Mouse (Mus musculus) CD4-positive, CD25-positive, alpha-beta regulatory T cell, adult 2 months (primary cell): ENCODE results near the gene Timmdc1.
A peak's percentile ranks its signal among the peaks of the same experiment; 100 is the strongest.

Experiments
- DNase-seq: peaks from one replicate; pipeline ENCODE4 v3.0.0-alpha.2; 2012; ENCODE audit warnings: low read depth, low spot score

The Timmdc1 gene

DNA sequence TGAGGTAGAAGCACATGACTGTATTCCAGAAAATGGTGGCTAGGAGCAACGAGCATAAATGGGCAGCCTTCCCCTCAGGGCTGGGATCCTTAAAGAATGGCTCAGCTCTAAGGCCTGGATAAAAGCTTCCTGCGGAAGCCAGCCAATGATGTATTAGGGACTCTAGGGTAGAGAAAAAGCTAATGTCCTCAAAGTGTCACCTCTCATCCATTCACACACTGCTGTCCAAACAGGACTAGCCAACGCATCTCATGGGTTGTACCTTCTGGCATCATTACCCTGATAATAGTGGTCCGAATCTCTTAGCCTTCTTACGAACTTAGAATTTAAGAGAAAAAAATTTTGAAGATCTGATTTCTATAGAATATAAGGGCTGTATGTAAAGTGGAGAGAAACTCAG, 59.2 kb downstream of the Timmdc1 start:
- no peak for DNase-seq

- no peak for DNase-seq
Observed at GRCm38 (mm10) chr16:38462161-38462560, 60.3 kb downstream of the Timmdc1 start.

DNA sequence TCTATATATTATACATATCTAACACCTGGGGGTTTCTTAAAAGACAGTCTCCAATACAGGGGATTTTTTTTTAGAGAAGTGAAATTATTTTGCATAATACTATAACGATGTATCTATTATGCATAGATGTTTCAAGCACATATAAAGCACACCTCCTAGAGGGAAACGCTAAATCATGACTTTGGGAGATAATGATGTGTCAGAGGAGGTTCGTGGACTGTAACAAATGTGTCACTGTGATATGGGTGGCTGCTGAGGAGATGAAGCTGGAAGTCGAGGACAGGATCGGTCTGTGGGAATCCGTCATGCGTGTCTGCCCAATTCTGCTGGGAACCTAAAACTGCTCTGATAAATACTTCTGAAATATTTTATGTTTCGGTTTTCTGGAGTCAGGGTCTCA, 60.7 kb downstream of the Timmdc1 start:
- no peak for DNase-seq

DNA sequence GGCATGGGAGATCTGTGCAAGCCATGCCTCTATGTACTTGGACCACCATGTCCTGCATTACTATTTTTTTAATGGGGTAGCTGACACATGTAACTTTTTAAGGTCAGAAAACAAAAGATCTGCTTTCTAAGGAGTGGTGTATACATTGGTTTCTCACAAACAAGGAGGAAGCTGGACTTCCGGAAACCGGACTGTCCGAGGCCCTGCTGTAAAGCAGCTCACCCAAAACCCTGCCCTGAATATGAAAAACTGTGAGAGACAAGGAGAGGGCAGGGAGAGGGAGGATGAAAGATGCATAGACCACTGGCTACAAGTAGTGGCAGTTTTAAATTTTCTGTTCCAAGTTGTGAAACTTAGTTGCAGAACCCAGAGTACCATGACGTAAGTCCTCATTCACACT, 62.5 kb downstream of the Timmdc1 start:
- DNase-seq: no peak

DNA sequence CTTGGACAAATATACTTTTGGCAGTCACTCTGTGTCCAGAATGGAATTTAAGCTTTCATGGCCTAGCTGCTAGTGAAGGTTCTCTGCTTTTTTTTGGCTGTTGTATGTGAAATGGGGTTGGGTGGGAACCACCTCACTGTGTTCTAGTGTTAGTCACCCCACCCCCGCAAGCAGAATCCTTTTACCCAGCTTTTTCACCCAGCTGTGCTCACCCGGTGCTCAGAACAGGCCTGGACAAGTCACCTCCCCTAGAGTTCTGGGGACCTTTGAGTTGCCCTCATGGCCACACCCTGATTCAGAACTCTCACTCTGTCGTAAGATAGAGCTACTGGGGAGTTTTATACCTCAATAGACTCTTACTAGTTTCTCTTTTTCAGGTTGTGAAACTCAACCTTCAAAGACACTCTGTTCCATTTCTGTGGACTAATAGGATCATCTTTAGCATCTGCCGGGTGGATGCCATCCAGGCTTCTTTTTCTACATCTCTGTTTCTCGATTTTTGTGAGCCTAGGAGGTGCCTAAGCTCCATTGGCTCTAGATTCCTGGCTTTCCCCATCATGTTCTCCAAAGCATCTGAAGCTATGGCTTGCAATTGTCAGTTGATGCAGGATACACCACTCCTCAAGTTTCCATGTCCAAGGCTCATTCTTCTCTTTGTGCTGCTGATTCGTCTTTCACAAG, 63.7 kb downstream of the Timmdc1 start:
- DNase-seq: peak; percentile 45

DNA sequence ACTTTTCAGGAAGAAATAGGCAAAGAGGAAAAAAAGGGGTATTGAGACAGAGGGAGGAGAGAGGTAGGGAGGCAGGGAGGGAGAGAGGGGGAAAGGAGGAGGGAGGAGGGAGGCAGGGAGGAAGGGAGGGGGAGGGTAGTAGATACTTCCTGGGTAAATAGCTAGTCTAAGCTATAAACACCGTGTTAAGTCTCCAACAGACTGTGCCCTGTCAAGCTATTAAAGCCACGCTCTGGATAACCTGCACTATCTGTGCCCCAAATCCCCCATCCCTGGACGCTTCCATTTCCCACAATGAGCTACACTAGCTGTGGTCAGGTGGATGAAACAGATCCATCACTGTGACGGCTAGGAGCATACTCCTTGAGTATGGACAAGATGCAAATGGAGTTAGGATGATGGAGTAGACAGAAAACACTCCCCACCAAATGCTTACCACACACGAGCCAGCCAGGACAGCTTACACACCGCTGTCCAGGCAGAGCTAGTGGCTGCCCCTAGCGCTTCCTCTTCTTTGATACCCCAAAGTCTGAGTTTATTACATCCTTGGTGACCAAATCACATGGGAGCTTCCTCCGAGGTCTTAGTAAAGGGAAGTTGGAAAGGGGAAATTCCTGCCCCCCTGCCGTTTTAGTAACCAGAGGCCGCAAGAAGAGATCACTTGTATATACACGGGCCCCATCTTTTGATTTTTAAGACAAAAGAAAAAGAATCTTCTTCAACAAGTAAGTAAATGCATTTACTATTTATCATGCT, 65.5 kb downstream of the Timmdc1 start:
- peak; percentile 42 for DNase-seq

- DNase-seq: no peak
Observed at GRCm38 (mm10) chr16:38455511-38456418, 66.7 kb downstream of the Timmdc1 start, which contains the start of gene Cd80. Cd80 (plus strand) TSS chr16:38455561.

- no peak for DNase-seq
Observed at GRCm38 (mm10) chr16:38454533-38455254, 67.8 kb downstream of the Timmdc1 start.

DNA sequence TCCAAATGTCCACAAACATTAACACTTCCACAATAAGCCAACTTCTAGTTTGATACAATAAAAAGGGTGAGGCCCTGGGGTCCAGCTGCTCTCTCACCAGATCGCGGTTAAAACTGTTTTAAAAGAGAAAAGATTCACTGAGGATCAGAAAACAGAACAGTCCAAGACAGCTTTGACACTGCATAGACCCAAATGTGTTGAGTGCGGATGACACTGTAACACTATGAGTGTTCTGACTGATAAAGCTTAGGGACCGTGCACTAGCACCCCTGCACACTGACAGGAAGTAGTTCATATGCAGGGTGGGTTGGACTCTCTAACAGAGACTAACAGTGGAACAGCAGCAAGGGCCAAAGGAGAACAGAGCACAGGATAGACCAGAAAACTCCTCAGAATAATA, 68.5 kb downstream of the Timmdc1 start:
- DNase-seq: no peak

GRCm38 (mm10) chr16:38453203-38453553, 69.3 kb downstream of the Timmdc1 start:
- DNase-seq: no peak

- DNase-seq: peak; percentile 86
Observed at GRCm38 (mm10) chr16:38452442-38453202, 69.8 kb downstream of the Timmdc1 start, which contains the start of gene Adprh. Adprh (minus strand) TSS chr16:38452703.

DNA sequence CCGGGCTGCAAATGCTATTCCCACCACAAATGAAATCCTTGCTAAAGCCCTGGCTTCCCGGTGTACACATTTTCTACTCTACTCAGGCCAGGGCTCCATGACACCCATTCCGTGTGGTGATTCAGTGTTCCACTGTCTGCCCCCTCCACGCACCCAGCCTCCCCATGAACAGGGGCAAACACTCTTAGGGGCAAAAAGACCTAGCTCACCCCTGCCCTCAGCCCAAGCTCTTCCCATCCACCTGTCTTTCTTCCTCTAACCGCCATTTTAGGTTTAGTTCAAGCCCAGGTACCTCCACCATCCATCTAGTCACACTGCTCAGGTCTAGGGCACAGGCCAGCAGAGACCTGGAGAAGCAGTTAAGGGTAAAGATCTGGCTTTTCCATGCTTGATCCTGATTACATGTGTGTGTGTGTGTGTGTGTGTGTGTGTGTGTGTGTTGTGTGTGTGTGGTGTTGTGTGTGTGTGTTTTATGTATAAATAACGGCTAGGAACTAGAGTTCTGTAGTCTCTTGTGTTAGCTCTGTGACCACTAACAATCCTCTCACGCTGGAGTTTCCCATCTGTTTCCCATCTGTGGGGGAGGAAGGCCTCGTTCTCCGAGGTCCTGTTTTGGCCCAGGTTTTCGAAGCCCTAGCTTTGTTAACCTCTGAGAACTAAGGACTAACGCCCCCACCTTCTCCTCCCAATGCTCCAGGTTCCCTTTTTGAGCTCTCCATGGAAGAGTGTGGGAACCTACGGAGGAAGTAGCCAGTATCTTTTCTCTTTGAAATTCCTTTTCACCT, 70.8 kb downstream of the Timmdc1 start:
- no peak for DNase-seq

- DNase-seq: no peak
Observed at GRCm38 (mm10) chr16:38450707-38451106, 71.8 kb downstream of the Timmdc1 start.

- DNase-seq: no peak
Observed at GRCm38 (mm10) chr16:38448458-38448857, 74.0 kb downstream of the Timmdc1 start.
